Mouse (Mus musculus) cerebellum, adult 9-11 months (tissue): ENCODE results near the gene Zfp831.

Experiments used
- DNase-seq: peaks from one replicate; pipeline ENCODE4 v3.0.0; 2022

The Zfp831 gene

DNA sequence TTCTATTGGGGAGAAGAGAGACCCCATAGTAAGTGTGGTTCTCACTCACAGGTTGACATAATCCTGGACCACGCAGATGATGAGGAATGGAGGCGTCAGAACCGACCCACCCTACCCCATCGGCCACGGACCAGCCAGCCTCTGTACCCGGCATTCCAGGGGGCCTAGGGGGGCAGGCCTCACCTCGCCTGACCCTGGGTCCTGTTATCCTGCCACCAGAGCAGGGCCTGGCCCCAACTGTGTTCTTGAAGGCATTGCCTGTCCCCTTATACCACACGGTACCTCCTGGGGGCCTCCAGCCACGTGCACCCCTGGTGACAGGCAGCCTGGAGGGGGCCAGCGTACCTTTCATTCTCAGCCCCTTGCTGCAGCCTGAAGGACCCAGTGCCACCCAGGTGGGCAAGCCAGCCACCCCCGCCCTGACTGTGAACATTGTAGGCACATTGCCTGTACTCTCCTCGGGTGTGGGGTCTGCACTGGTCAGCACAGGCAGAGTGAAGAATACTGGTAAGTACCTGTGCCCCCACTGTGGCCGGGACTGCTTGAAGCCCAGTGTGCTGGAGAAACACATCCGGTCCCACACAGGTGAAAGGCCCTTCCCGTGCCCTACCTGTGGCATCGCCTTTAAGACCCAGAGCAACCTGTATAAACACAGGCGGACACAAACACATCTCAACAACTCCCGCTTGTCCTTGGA is at the start of gene Zfp831:
Gene Zfp831, plus strand, starts transcription at position 87 of the 697 bp plus-strand sequence.
- DNase-seq: no peak

DNA sequence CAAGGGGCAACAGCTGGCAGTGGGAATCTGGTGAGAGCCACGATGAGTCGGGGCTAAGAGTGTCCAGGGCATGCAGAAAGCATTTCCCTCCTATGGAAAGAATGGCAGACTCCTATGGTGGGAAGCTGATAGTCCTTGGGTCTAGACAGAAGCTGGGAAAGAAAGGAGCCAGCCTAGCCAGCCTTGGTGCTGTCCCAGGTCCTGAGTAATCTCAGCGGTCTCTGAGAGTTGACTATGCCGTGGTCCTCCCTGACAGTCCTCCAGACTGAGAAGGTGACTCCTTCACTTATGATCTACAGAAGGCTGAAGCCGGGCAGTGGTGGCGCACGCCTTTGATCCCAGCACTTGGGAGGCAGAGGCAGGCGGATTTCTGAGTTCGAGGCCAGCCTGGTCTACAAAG is 48.4 kb upstream of the Zfp831 start:
- no peak for DNase-seq

DNA sequence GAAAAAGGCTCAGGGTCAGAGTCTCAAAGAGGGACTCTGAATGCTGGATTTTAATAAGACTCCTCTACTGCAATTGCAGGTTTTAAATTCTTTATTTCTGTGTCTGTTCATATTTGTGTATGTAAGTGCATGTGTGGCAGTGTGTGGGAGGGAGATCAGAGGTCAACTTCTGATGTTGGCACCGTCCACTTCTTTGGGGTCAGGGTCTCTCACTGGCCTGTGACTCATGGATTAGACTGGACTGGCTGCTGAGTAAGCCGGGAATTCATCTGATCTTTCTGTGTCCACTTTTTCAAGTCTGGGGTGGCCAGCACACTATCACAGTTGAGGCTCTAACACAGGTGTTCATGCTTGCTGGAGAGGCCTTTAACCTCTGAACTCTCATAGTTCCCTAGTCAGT is 47.7 kb upstream of the Zfp831 start:
- DNase-seq: no peak

DNA sequence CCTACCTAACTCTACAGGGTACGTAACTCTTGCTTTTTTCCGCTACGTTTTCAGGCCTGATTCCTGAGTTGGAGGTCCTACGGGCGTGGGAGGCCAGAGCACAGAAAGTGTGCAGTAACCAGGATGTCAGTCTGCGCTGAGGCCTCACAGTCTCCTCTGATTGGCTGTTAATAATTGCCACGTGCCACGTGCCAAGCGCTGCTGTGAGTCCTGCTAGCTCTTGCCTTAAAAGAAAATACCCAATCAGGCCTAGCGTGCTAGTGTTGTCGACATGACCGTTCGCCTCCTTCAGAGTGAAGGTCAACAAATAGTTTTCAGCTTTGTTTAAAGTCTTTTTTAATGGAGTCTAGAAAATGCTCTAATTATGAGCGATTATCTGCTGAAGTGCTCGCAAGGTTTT is 46.9 kb upstream of the Zfp831 start:
- DNase-seq: no peak

DNA sequence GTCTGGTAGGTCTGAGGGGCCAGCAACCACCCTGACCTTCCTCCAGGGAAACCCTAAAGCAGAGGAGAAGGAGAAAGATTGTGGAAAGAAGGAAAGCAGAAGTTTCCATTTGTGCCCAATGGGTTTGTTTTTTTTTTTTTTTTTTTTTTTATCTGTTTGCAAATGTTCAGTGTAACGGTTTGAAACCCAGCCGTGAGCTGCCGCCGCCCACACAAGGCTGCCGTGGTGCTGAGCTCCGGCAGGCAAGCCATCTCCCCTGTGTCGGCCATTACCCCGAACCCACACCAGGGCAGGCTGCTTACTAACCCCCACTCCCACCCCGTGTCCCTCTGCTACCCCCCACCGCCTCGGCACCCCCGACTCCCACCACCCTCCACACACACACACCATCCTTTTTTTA is 44.9 kb upstream of the Zfp831 start:
- no peak for DNase-seq

DNA sequence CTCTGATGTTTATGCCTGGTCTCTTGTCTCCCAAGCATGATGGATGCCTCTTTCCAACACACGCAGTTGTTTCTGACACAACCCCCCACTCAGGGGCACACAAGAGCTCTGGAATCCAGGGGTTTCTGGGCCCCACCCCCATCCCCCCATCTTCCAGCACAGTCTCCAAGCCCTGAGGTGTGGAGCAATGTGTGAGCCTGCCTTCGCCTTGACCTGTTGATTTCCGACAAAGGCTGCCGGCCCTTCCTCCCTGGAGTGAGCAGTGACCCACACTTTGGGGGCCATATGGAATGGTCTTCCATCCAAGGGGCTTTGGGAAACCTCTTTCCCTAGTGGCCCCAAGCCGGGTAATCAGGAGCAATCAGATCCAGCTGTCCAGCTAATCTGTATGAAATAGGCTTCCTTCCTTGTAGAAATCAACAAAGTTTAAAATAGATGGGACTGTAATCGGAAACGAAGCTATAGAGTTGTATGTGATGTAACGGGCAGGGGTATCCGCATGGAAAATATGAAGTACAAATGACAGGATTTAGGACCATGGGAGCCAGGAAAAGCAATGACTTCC is 44.2 kb upstream of the Zfp831 start:
- DNase-seq: no peak

DNA sequence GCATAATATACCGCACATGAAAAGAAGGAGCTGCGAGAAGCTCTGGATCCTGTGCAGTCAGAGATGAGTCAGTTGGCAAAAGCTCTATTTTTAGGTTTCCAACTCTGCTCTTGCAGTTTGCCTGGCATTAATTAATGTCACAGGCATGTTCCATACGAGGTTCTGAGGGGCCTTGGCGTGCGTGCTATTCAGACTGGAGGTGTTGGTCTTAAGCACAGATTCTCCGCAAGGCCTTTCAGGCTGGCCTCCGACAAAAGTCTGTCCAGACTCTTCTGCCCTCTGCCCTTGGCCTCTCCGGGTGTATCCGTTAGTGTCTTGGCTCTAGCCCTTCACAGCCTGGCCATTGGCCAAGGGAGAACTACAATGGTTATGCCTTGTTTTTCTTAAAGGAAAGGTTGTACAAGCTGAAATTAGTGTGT is 43.5 kb upstream of the Zfp831 start:
- DNase-seq: no peak

DNA sequence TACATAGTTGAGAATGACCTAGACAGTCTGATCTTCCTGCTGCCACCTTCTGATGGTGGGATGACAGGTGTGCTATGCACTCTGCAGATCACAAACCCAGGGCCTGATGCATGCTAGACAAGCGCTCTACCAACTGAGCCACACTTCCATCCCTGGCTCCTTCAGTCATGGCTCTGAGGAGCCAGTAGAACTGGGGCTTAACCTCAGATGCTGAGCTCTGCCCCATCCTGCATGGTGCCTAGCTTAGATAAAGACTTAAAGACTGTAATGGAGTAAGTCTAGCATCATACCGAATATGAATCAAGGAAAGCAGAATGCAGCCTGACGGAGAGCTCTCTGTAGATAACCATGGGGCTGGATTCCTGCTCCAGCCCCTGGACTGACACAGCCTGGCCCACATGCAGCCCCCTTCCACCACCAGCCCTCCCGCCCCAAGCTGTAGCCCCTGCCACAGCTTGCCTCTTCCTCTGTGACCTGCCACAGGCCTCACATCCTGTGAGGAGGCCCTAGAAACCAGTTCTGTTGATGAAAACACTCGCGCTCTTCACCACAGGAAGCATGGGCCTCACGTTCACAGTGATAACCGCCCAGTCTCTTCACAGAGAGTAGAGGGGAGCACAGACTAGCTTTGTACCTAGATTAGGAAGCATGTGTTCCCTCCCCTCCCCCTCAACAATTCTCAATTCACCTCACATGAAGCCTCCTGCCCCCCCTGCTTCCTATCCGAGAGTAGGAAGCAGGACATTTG is 41.2 kb upstream of the Zfp831 start:
- no peak for DNase-seq

DNA sequence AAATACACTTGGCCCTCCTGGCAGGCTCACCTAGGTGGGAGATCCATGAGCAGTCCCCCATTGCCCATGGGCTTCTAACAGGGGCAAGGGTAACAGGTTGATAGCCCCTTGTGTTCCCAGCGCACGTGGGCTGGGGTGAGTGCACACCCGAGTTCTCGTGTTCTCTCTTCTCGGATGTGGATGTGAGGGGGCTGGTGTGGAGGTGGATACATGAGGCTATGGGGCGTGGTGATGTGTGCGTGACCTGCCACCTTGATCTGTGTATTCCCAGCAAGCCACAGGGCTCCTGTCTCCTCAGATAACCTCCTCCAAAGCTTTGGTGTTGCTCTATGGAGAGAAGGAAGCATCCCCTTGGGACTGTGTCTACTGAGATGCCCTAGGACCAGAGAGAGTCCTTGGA is 40.0 kb upstream of the Zfp831 start:
- no peak for DNase-seq

DNA sequence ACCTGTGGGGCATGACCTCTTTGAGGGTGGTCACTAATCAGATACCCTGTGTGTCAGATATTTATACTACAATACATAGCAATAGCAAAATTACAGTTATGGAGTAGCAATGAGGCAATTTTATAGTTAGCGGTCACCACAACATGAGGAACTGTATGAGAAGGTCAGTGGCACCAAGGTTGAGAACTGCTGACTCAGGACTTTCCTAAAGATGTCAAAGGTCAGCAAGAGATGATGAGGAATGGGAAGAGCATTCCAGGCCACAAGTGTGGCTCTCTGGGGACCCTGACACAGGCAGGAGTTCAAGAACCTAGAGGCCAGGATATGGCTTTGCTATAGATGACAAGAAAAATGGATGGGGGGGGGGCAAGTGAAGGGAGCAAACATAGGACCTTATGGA is 38.3 kb upstream of the Zfp831 start:
- no peak for DNase-seq

DNA sequence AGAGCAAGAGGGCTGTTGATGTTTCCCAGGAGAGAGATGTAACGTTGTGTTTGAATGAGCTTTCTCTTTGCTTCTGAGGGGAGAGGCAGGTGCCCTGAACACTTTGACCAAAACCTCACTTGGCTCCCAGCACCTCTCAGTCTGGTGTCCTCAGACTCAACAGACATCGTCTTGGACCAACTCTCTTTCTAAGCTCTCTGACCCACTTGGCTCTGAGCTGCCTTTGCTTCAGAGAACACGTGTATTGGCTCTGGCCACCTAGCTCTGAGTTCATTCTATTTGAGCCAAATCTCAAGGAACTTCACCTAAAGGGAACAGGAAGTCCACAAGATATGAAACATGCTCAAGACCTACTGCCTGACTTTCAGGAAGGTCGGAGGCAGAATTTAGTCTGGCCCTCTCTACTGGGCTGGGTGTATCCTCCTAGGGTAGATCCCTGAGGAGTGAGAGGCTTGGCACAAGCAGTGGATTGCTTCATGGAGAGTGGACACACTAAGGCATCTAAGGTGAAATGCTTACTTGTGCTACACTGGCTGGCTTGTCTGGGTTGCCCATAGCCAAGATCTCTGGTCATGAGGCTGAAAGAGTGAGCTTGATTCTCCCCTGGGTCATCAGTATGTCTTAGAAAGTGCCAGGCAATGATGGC is 37.8 kb upstream of the Zfp831 start:
- DNase-seq: no peak

DNA sequence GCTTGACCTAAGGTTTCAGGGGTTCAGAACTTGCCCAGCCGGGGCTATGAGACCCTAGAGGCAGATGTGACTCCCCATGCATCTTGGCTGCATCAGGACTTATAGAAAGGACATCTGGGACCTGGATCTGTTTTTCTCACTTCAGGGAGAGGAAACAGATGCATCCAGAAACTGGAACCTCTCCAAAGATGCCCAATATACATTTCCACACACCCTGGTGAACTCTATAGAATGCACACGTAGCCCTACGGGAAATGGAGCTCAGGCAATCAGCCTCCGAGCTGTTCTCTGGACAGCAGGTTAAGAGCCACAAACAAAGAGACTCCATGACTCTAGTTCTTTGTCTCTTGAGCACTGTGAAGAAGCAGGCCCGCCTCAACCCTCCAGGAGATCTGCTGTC is 37.0 kb upstream of the Zfp831 start:
- DNase-seq: no peak

DNA sequence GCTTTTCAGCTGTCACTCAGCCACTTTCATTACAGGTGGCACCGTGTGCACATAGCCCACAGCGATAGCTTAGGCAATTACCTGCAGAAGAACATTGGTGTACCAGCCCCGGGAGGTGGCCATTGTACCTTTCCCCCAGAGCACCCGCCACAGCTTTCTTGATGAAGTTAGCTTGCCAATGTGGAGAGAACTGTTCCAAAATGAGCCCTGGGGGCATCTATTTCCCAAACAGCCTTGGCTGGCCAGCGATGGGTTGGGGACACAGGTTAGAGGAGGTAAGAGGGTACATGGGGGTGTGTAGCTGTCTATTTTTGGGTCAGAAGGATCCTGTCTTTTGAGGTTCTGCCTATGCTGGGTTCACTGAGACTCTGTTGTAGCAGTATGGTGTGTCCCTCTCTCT is 33.4 kb upstream of the Zfp831 start:
- DNase-seq: peak; percentile 7

DNA sequence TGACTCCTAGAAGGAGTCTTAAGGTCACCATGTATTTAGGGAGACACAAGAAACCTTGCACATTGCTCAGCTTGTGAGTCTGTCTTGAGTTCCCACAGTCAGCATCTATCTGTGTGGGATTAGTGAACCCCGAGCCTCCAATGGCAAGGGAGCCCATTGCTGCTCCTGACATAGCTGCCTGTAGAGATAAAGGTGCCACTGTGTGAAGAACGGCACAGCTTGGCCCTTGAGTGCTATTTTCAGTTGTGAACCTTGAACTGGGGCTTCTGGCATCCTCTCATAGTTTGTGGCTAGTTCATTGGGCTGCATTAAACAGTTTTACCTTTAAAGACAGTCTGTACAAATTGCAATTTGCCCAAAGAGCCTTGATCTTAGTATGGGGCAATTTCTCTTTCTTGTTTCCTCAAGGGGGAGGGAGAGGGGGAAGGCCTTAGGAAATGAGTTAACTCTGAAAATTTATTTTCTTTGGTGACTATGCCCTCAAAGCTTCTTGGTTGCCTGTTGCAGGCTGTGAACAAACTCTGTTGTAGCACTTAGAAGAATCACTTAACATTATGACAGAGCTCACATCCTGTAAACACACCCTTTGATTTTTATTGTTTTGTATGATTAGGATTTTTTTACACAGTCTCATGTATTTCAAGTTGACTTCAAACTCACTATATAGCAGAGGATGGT is 30.8 kb upstream of the Zfp831 start:
- DNase-seq: no peak

DNA sequence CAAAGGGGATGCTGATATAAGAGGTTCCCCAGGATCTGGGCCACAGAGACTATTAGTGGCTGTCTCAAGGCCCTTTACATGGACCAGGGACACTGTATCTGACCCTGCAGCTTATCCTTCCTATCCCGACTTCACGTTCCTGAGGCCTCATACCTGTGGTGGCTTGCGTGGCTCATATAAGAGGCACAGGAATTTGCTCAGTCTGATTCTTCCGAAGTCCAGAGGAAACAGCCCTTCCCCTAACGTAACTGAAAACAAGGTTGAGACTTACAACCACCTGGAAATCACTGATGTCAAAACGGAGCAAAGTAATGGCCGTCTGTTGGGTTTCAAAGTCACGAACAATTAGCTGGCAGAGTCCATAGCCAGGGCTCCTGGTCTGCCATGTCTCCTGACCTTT is 30.1 kb upstream of the Zfp831 start:
- no peak for DNase-seq

DNA sequence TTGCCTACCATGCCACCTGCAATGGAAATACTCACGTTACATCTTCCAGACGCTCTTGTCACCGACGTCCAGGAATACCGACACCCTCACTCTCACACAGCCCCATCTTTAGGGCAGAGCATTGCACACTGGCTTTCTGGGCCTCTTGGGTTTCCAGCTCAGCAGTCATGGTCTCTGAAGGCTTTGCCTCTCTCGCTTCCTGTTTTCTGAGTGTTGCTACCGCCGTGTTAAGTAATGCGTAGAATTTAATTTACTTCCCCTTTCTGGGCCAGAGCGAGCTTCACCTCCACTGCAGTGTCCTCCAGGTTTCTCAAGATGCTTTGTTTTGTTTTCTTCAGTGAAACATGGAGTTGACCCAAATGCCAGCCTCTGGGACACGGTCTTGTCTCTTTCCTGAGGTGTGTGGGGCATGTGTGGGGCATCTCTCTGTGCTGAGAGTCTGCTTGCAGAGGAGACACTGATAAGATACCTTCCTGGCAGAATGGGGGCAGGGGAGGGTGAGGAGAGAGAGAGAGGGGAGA is 29.4 kb upstream of the Zfp831 start:
- DNase-seq: no peak

DNA sequence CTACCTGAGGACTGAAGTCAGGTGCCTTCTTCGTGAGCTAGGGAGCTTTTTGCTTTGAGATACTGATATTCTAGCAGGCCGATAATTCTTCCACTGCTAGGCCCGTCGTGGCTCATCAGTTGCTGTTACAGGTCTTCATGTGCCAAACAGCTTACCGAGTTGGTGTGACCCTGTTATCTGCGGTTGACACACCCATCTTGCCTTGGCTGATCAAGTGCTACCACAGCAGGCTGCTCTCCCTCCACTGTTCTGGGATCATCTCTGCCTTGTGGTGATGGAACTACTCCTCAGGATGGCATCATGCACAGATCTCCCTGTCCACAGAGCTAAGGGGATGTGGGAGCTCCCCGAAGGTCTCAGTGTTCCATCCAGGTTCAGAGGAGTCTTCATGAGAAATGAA is 21.5 kb upstream of the Zfp831 start:
- no peak for DNase-seq

DNA sequence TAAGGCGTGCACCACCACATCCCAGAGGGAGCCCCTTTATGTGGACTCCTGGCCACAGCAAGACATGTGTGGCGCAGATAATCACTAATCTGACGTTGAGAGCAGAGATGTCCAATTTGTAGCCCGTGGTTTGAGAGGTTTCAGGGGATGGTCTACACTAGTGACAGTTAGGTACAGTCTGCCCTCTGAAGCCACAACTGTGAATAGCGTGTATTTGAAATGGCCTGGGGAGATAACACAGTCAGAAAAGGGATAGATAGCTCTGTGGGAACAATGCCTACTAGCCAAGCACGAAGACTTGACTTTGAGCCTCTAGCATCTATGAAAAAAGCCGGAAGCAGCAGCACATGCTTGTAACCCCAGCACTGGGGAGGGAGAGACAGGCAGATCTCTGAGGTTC is 18.9 kb upstream of the Zfp831 start:
- no peak for DNase-seq

DNA sequence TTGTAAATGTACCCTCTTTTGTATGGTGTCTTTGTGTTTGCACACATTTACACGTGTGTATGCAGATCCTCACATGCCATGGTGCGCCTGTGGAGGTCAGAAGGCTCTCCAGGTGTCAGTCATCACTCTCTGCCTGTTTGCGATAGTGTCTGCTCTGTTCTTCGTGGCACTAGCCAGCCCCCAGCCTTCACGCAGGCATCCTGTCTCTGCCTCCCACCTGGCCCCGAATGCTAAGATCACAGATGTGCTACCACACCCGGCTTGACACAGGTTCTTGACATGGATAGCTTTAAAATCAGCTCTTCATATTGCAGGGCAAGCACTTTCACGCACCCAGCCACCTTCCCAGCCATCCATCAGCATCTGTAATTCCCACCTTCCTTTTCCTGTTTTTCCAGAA is 16.3 kb upstream of the Zfp831 start:
- DNase-seq: no peak

DNA sequence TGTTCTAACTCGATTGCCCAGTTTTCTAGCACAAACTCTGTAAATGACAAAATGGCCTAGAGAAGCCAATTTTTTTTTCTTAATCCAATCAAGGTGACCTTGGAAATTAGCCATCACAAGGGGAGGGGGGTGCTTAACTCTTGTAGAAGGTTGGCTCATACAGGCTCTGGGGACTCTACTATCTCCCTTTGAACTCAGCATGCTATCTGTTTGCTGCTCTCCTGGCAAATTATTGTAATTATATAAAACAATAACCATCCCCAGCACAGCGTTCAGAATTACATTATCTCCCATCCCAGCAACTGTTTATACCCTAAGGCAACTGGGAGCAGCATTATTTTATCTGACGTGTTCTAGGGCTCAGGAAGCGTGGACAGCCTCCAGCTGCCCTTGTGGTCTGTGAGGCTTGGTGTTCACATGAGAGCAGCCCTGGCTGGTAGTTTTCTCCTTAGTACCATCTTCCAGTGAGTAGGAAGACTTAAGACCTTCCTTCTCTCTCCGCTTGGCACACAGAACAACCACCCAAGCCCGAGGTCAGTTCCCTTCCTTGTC is 14.0 kb upstream of the Zfp831 start:
- DNase-seq: no peak

DNA sequence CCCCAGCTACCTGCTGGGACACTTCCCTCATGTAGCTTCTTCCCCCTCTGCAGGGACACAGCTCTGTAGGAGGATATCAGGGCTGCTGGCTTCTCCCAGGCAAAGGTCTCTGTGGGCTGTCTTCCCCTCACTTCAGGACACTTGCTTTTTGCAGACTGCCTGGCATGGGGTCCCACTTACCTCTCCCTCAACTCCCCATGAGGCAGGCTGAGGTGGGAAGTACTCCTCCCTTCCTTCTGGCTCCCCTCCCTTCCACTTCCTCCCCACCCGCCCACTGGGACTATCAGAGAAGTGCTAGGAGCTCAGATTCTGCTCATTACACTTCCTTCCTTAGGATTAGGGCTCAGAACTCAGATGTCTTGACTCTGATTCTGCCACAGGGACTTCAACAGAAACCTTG is 6.6 kb upstream of the Zfp831 start:
- no peak for DNase-seq

DNA sequence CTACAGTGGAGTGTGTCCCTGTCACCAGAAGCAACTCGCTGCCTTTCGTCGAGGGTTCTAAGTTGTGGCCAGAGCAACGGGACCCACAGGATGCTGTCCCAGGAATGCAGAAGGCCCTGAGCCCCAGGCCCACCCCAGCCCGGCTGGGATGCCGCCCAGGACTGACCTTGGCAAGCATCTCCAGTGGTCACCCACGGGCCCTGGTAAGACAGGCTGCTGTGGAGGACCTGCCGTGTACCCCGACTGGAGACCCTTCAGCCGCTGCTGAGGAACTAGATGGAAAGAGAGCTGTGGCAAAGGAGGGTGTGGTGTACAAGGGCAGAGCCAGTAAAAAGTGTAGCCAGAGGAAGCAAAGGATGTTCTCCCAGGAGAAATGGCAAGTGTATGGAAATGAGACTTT is 1.6 kb downstream of the Zfp831 start:
- DNase-seq: no peak

DNA sequence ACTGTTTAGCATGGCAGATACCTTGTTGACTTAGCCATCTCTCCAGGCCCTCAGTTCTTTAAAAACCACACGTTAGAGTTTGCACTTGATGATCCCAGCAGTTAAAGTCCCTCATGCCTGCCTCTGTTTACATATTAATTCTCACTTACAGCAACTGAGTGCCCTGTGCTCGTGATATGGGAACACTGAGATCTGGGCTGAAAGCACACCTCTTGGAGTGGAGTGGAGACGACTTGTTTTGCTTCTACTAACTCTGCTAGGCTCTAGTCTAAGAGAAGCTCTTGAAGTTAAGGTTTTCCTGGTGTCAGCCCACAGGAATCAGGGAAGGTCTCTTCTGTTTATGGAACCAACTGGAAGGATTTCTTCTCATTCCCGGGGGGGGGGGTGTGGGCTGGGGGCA is 9.5 kb downstream of the Zfp831 start:
- DNase-seq: no peak
